Mouse (Mus musculus): ENCODE results near the gene Ccdc88c. TPM values are rescaled to one million over a fixed set of nuclear protein-coding genes. Genes with fewer than 3 reads are reported as not detected.
"Not testable (repeated sequence)": the region's sequence is repeated elsewhere in the genome, so short reads cannot be mapped to it uniquely, and the experiment has no call there.

Gene Ccdc88c
- polyA plus RNA-seq, 1 experiment: 41.6 TPM

GRCm38 (mm10) chr12:101016412-101016928, 12.4 kb downstream of the Ccdc88c start:
- TF ChIP-seq POLR2A (IDR thresholded peaks at IDR 0.05; ENCODE audit: control insufficient read depth, low read depth, low read length) (no peak), CTCF (IDR thresholded peaks at IDR 0.05; ENCODE audit: control insufficient read depth, insufficient read depth, insufficient replicate concordance, low read depth, low read length) (no peak)

GRCm38 (mm10) chr12:101015926-101016325, 12.9 kb downstream of the Ccdc88c start:
- H3K36me3 ChIP-seq (ENCODE audit: control insufficient read depth, insufficient read depth, low read length): no peaks in the 10 kb centered on the region
- TF ChIP-seq POLR2A (IDR thresholded peaks at IDR 0.05; ENCODE audit: control insufficient read depth, low read depth, low read length) (no peak), CTCF (IDR thresholded peaks at IDR 0.05; ENCODE audit: control insufficient read depth, insufficient read depth, insufficient replicate concordance, low read depth, low read length) (no peak)
- no peak overlapping the region for H3K4me3 ChIP-seq (ENCODE audit: control insufficient read depth, low read depth, low read length)
- no peaks in the 10 kb centered on the region for H3K4me1 ChIP-seq (ENCODE audit: control insufficient read depth, insufficient read depth, low read length)
- H3K27ac ChIP-seq (ENCODE audit: control insufficient read depth, insufficient read depth, low read depth, low read length): no peak overlapping the region
- no peaks in the 10 kb centered on the region for H3K27me3 ChIP-seq (ENCODE audit: control insufficient read depth, insufficient read depth, low read length)

More at GRCm38 (mm10) chr12:101016412-101016928, 12.4 kb downstream of the Ccdc88c start:
- Histone ChIP-seq H3K4me3 (ENCODE audit: control insufficient read depth, low read depth, low read length) (no peak overlapping the region), H3K36me3 (ENCODE audit: control insufficient read depth, insufficient read depth, low read length) (no peaks in the 10 kb centered on the region), H3K4me1 (ENCODE audit: control insufficient read depth, insufficient read depth, low read length) (no peaks in the 10 kb centered on the region), H3K27me3 (ENCODE audit: control insufficient read depth, insufficient read depth, low read length) (no peaks in the 10 kb centered on the region), H3K27ac (ENCODE audit: control insufficient read depth, insufficient read depth, low read depth, low read length) (no peak overlapping the region)

- no peak for TF ChIP-seq POLR2A (IDR thresholded peaks at IDR 0.05; ENCODE audit: control insufficient read depth, low read depth, low read length)
- TF ChIP-seq CTCF (IDR thresholded peaks at IDR 0.05; ENCODE audit: control insufficient read depth, insufficient read depth, insufficient replicate concordance, low read depth, low read length): no peak
- Histone ChIP-seq H3K27me3 (ENCODE audit: control insufficient read depth, insufficient read depth, low read length) (no peaks in the 10 kb centered on the region), H3K36me3 (ENCODE audit: control insufficient read depth, insufficient read depth, low read length) (no peaks in the 10 kb centered on the region), H3K27ac (ENCODE audit: control insufficient read depth, insufficient read depth, low read depth, low read length) (no peak overlapping the region), H3K4me3 (ENCODE audit: control insufficient read depth, low read depth, low read length) (no peak overlapping the region), H3K4me1 (ENCODE audit: control insufficient read depth, insufficient read depth, low read length) (no peaks in the 10 kb centered on the region)
These were observed 13.7 kb downstream of the Ccdc88c start for GRCm38 (mm10) chr12:101015165-101015560.

GRCm38 (mm10) chr12:101014549-101015164, 14.2 kb downstream of the Ccdc88c start:
- Histone ChIP-seq H3K4me1 (ENCODE audit: control insufficient read depth, insufficient read depth, low read length) (no peaks in the 10 kb centered on the region), H3K27me3 (ENCODE audit: control insufficient read depth, insufficient read depth, low read length) (no peaks in the 10 kb centered on the region), H3K36me3 (ENCODE audit: control insufficient read depth, insufficient read depth, low read length) (no peaks in the 10 kb centered on the region), H3K27ac (ENCODE audit: control insufficient read depth, insufficient read depth, low read depth, low read length) (no peak overlapping the region), H3K4me3 (ENCODE audit: control insufficient read depth, low read depth, low read length) (no peak overlapping the region)
- no peak for TF ChIP-seq POLR2A (IDR thresholded peaks at IDR 0.05; ENCODE audit: control insufficient read depth, low read depth, low read length)
- no peak for TF ChIP-seq CTCF (IDR thresholded peaks at IDR 0.05; ENCODE audit: control insufficient read depth, insufficient read depth, insufficient replicate concordance, low read depth, low read length)

GRCm38 (mm10) chr12:101013668-101014067, 15.2 kb downstream of the Ccdc88c start:
- not testable (repeated sequence) for H3K27me3 ChIP-seq (ENCODE audit: control insufficient read depth, insufficient read depth, low read length); H3K4me3 ChIP-seq (ENCODE audit: control insufficient read depth, low read depth, low read length); H3K36me3 ChIP-seq (ENCODE audit: control insufficient read depth, insufficient read depth, low read length); H3K4me1 ChIP-seq (ENCODE audit: control insufficient read depth, insufficient read depth, low read length); H3K27ac ChIP-seq (ENCODE audit: control insufficient read depth, insufficient read depth, low read depth, low read length)

- H3K4me1 ChIP-seq (ENCODE audit: control insufficient read depth, insufficient read depth, low read length): no peaks in the 10 kb centered on the region
- no peaks in the 10 kb centered on the region for H3K27me3 ChIP-seq (ENCODE audit: control insufficient read depth, insufficient read depth, low read length)
- H3K4me3 ChIP-seq (ENCODE audit: control insufficient read depth, low read depth, low read length): no peak overlapping the region
- TF ChIP-seq POLR2A (IDR thresholded peaks at IDR 0.05; ENCODE audit: control insufficient read depth, low read depth, low read length) (no peak), CTCF (IDR thresholded peaks at IDR 0.05; ENCODE audit: control insufficient read depth, insufficient read depth, insufficient replicate concordance, low read depth, low read length) (no peak)
- no peaks in the 10 kb centered on the region for H3K36me3 ChIP-seq (ENCODE audit: control insufficient read depth, insufficient read depth, low read length)
- H3K27ac ChIP-seq (ENCODE audit: control insufficient read depth, insufficient read depth, low read depth, low read length): no peak overlapping the region
These were observed 15.7 kb downstream of the Ccdc88c start for GRCm38 (mm10) chr12:101013078-101013665.

- Histone ChIP-seq H3K4me1 (ENCODE audit: control insufficient read depth, insufficient read depth, low read length) (no peaks in the 10 kb centered on the region), H3K27me3 (ENCODE audit: control insufficient read depth, insufficient read depth, low read length) (no peaks in the 10 kb centered on the region), H3K4me3 (ENCODE audit: control insufficient read depth, low read depth, low read length) (no peak overlapping the region), H3K36me3 (ENCODE audit: control insufficient read depth, insufficient read depth, low read length) (no peaks in the 10 kb centered on the region), H3K27ac (ENCODE audit: control insufficient read depth, insufficient read depth, low read depth, low read length) (no peak overlapping the region)
- TF ChIP-seq CTCF (IDR thresholded peaks at IDR 0.05; ENCODE audit: control insufficient read depth, insufficient read depth, insufficient replicate concordance, low read depth, low read length) (no peak), POLR2A (IDR thresholded peaks at IDR 0.05; ENCODE audit: control insufficient read depth, low read depth, low read length) (no peak)
These were observed 16.4 kb downstream of the Ccdc88c start for GRCm38 (mm10) chr12:101012197-101013077.

Measured in testis, adult 2 months (tissue).